Mouse (Mus musculus) heart, embryonic 11.5 days (tissue): Measurements from ENCODE around the gene D17Wsu92e. TPM values are rescaled to one million over a fixed set of nuclear protein-coding genes. Genes with fewer than 3 reads are reported as not detected.

Source experiments
- ATAC-seq: fragments of 200-750 bp; cut with Nextera tagmentation; replicated peaks from 2 replicates; pipeline ENCODE4 v1.8.0; 2017; ENCODE audit warnings: moderate library complexity; ENCODE audit not compliant: insufficient number of reproducible peaks, low FRiP score, low TSS enrichment
- H3K27ac ChIP-seq: fragments of 300-500 bp; sonication (generic); 2 replicates; pipeline ENCODE4 v1.5.1; 2014; ENCODE audit warnings: mild to moderate bottlenecking, low read depth, low read length
- H3K27me3 ChIP-seq: fragments of 300-500 bp; sonication (generic); 2 replicates; pipeline ENCODE4 v1.6.1; 2014; ENCODE audit warnings: mild to moderate bottlenecking, low read length, mixed read lengths; ENCODE audit not compliant: control insufficient read depth, insufficient read depth
- H3K36me3 ChIP-seq: fragments of 300-500 bp; sonication (generic); 2 replicates; pipeline ENCODE4 v1.6.1; 2014; ENCODE audit warnings: mild to moderate bottlenecking, low read length, moderate library complexity, mixed read lengths; ENCODE audit not compliant: control insufficient read depth, insufficient read depth
- H3K4me1 ChIP-seq: fragments of 300-500 bp; sonication (generic); 2 replicates; pipeline ENCODE4 v1.6.1; 2014; ENCODE audit warnings: low read length; ENCODE audit not compliant: control insufficient read depth, insufficient read depth
- H3K4me2 ChIP-seq: fragments of 300-500 bp; sonication (generic); 2 replicates; pipeline ENCODE4 v1.6.1; 2014; ENCODE audit warnings: mild to moderate bottlenecking, moderate library complexity
- H3K4me3 ChIP-seq: fragments of 300-500 bp; sonication (generic); 2 replicates; pipeline ENCODE4 v1.5.1; 2014; ENCODE audit warnings: low read depth, low read length
- H3K9ac ChIP-seq: fragments of 300-500 bp; sonication (generic); 2 replicates; pipeline ENCODE4 v1.6.1; 2014; ENCODE audit warnings: mild to moderate bottlenecking, low read depth, low read length, moderate library complexity
- H3K9me3 ChIP-seq: fragments of 300-500 bp; sonication (generic); replicated peaks from 2 replicates; pipeline ENCODE4 v1.6.1; 2016; ENCODE audit warnings: low read length; ENCODE audit not compliant: control insufficient read depth
- WGBS: fragments of 180-500 bp; shearing (Covaris S2); extraction: QIAGEN DNeasy Blood & Tissue Kit; methylation state at CpG from one replicate; pipeline ENCODE4 v1.1.7; 2014; ENCODE audit not compliant: insufficient replicate concordance; 5-methylcytosine and 5-hydroxymethylcytosine counted together
- polyA plus RNA-seq: library from polyadenylated mRNA; unstranded; fragments of >200 nt; fragmentation: Nextera tagmentation; extraction: Ambion mirVana; gene quantifications from 2 replicates; pipeline ENCODE4 v1.2.1, GENCODE M21; 2014

The D17Wsu92e gene
- polyA plus RNA-seq, 1 experiment from 2014 or later, result 11.8 TPM

DNA sequence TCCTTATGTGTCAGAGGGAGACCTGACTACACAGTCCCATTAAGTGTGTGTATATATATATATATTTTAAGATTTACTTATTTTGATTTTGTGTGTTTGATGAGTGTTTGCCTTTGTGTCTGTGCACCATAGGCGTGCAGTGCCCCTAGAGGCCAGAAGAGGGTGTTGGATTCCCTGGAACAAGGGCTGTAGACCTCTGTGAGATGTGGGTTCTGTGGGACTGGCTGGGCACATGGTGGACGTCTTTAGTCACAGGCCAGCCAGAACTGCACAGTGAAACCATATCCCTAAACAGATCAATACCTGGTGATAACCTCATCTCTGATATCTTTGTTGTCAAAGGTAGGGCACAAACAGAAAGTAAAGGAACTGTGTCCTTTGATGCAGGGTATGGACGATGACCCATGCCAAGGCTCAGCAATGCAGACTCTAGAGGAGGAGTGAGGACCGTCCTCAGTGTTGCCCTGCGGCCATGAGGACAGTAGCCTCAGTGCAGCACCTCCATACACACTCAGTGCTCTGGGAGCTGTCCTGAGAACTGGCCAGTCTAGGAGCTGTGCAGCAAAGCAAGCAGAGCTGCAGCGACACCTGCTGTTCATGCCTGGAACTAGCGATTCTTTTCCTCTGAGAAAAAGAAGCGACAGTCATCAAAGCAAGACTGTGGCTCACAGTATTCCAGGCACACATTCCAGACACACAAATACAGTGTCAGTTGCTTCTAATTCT, 51.5 kb downstream of the D17Wsu92e start:
- no peaks in the 10 kb centered on the region for H3K4me1 ChIP-seq
- no peak for ATAC-seq
- H3K9me3 ChIP-seq, result no peaks in the 10 kb centered on the region
- H3K9ac ChIP-seq, result no peak overlapping the region
- no peaks in the 10 kb centered on the region for H3K27me3 ChIP-seq
- H3K27ac ChIP-seq, result no peak overlapping the region
- no peak overlapping the region for H3K4me3 ChIP-seq
- H3K36me3 ChIP-seq, result peaks cover 14% of the 10 kb centered on the region
- WGBS, result 68% methylated on average over 8 of the region's 8 CpGs
- no peak overlapping the region for H3K4me2 ChIP-seq

DNA sequence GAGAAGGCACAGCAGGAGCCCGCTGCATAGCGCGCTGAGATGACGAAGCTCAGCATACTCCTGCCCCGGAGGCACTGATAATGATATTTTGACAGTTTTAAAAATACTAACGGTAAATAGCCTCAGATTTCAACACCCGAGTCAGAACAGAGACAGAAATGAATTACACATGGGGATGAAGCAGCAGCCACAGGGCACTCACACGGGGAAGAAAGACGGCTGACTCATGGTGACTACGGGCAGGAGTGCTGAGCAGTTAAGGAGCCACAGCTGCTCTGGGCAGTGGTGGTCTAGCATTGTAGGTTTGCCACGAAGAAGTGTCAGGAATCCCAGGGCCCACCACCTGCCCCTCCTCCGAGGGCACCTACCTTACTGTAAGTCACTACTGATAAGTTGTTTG, 52.9 kb downstream of the D17Wsu92e start:
- no peak for ATAC-seq
- H3K27me3 ChIP-seq, result no peaks in the 10 kb centered on the region
- H3K4me2 ChIP-seq, result no peak overlapping the region
- peaks cover 14% of the 10 kb centered on the region for H3K36me3 ChIP-seq
- H3K4me1 ChIP-seq, result no peaks in the 10 kb centered on the region
- H3K4me3 ChIP-seq, result no peak overlapping the region
- H3K9me3 ChIP-seq, result no peaks in the 10 kb centered on the region
- H3K27ac ChIP-seq, result no peak overlapping the region
- 72% methylated on average over 12 of the region's 12 CpGs for WGBS
- H3K9ac ChIP-seq, result no peak overlapping the region

DNA sequence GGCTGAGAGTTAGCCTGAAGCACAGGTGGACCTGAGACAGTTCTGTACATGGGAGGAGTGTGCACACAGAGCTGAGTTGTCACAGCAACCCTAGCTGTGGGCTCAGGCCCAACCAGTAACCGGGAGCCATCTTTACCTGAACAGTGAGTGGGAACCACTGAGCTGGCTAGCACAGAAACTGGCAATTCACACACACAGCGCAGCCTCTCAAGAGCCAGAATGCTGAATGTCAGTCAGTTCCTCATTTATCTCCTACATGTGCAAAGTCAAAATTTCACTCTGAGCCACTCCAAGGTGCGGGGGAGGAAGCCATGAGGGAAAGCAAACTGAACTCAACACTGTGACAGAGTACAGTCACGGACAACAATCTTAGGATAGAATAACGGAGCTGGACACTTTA, 53.3 kb downstream of the D17Wsu92e start:
- 78% methylated on average over 5 of the region's 5 CpGs for WGBS
- Histone ChIP-seq H3K4me1 (no peaks in the 10 kb centered on the region), H3K9ac (no peak overlapping the region), H3K36me3 (peaks cover 14% of the 10 kb centered on the region), H3K4me3 (no peak overlapping the region), H3K27me3 (no peaks in the 10 kb centered on the region), H3K27ac (no peak overlapping the region), H3K9me3 (no peaks in the 10 kb centered on the region), H3K4me2 (no peak overlapping the region)
- ATAC-seq, result no peak

DNA sequence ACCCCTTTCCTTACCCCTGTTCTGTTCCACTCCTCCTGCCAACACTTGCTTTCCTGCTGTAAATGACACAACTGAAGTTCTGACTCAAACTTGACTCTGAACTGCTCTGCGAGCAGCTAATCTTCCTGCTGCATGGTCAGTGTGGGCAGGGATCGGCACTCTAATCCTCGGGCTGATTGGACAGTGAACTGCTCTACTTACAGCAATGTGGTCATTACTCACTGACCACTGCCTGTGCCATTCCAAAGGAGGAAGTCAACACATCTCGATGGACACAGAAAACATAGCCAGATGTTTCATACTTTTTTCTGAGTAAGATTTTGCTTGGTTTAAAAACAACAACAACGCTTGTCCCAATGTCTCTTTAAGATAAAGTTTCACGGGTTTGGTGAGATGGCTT, 55.4 kb downstream of the D17Wsu92e start:
- no peak overlapping the region for H3K9ac ChIP-seq
- H3K36me3 ChIP-seq, result peaks cover 14% of the 10 kb centered on the region
- 95% methylated on average over 6 of the region's 6 CpGs for WGBS
- 0 out of 2 replicates have a peak, but pooled peaks cover 2% of the 10 kb centered on the region for H3K4me1 ChIP-seq
- no peak overlapping the region for H3K27ac ChIP-seq
- H3K27me3 ChIP-seq, result no peaks in the 10 kb centered on the region
- no peak overlapping the region for H3K4me3 ChIP-seq
- no peak overlapping the region for H3K4me2 ChIP-seq
- ATAC-seq, result no peak
- H3K9me3 ChIP-seq, result no peaks in the 10 kb centered on the region

DNA sequence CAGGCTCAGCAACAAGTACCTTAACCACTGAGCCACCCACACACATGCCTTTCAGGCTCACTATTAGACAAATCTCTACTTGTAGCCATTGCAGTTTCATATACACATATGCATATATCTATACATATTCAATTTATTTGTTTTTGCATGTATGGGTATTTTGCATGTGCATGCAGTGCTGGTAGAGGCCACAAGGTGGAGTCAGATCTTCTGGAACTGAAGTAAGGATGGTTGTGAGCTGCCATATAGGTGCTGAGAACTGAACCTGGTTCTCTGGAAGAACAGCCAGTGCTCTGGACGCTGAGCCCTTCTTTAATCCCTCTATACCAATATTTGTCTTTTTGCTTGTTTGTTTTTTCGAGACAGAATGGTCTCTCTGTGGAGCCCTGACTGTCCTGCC, 56.0 kb downstream of the D17Wsu92e start:
- no peak overlapping the region for H3K27ac ChIP-seq
- H3K4me3 ChIP-seq, result no peak overlapping the region
- H3K4me1 ChIP-seq, result peaks cover 6% of the 10 kb centered on the region; the same call in 1 of the 2 replicates
- no peaks in the 10 kb centered on the region for H3K27me3 ChIP-seq
- no peak overlapping the region for H3K9ac ChIP-seq
- no peak overlapping the region for H3K4me2 ChIP-seq
- 93% methylated on average over 2 of the region's 2 CpGs for WGBS
- H3K36me3 ChIP-seq, result peaks cover 14% of the 10 kb centered on the region
- ATAC-seq, result no peak
- no peaks in the 10 kb centered on the region for H3K9me3 ChIP-seq

DNA sequence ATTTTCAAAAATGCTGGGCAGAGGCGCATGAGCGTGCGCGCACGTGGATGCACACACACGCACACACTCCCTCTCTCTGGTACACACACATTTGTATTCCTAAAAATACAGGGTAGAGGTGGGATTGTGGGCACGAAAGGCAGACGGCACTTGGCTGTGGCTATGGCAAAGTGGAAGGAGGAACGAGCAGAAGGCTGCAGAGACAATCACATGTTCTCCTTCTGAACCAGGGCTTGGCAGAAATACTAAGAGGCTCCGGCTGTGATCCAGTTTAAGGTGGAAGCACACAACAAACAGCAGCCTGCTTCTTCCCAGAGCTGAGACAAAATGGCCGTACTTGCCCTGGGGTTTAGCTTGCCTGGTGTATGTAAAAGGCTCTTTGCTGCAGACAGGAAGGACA, 57.6 kb downstream of the D17Wsu92e start:
- Histone ChIP-seq H3K4me1 (peaks cover 14% of the 10 kb centered on the region), H3K9ac (no peak overlapping the region), H3K4me3 (no peak overlapping the region), H3K36me3 (peaks cover 11% of the 10 kb centered on the region), H3K27ac (no peak overlapping the region), H3K9me3 (no peaks in the 10 kb centered on the region), H3K27me3 (no peaks in the 10 kb centered on the region), H3K4me2 (no peak overlapping the region)
- no peak for ATAC-seq
- 94% methylated on average over 11 of the region's 11 CpGs for WGBS

DNA sequence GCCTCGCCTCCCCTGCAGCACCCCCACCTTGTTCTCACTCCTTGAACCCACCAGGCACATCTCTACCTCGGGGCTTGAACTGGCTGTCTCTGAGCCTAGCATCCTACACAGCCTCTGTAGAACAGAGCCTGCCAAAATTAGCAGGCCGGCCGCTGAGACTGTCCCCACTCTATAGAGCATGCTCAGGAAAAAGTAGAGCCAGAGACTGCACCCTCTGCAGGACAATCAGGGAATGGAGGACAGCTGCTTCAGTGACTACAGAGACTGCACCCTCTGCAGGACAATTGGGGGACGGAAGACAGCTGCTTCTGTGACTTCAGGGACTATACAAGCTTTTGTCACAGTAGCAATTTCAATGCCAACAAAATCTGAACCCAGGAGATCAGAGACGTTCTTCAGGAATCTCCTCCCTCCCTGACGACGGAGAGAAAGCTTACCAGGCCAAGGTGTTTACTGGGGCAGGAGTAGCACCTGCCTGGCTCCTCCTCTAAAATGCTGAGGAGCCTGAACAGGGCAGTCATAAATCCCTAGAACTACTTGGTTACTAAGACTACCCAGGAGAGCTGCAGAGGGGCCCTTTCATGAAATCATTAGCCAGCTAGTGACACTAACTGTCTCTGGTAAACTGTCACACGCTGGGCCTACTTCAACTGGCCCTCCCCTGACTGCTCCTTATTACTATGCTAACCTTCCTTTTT, 58.7 kb downstream of the D17Wsu92e start:
- WGBS, result 29% methylated on average over 9 of the region's 9 CpGs
- no peak overlapping the region for H3K9ac ChIP-seq
- no peak overlapping the region for H3K4me3 ChIP-seq
- no peaks in the 10 kb centered on the region for H3K9me3 ChIP-seq
- no peak for ATAC-seq
- H3K4me1 ChIP-seq, result peaks cover 14% of the 10 kb centered on the region
- no peak overlapping the region for H3K27ac ChIP-seq
- peaks cover 11% of the 10 kb centered on the region for H3K36me3 ChIP-seq
- H3K4me2 ChIP-seq, result no peak overlapping the region
- no peaks in the 10 kb centered on the region for H3K27me3 ChIP-seq

DNA sequence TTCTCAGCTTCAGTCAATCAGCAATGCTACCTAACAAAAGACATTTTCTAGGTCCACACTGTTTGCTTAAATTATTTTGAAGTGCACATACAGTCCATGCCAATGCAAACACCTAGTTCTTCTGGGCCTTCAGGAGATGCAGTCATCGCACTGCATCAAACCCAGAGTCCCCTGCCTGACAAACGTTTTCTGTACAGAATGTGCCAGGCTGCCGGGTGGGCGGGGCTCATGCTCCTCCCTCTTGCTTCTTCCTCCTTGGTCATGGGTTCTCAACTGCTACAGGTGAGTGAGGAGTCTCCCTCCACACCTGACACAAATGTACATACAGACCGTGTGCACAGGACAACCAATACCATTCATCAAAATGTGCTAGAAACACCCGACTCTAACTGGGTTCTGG, 60.3 kb downstream of the D17Wsu92e start:
- H3K4me1 ChIP-seq, result peaks cover 14% of the 10 kb centered on the region
- H3K27me3 ChIP-seq, result no peaks in the 10 kb centered on the region
- H3K4me2 ChIP-seq, result no peak overlapping the region
- 80% methylated on average over 6 of the region's 6 CpGs for whole genome bisulfite sequencing
- no peak for ATAC-seq
- H3K9me3 ChIP-seq, result no peaks in the 10 kb centered on the region
- H3K36me3 ChIP-seq, result peaks cover 8% of the 10 kb centered on the region
- no peak overlapping the region for H3K27ac ChIP-seq
- H3K4me3 ChIP-seq, result no peak overlapping the region
- H3K9ac ChIP-seq, result no peak overlapping the region
